Mouse (Mus musculus) T-helper 1 cell (primary cell): ENCODE results near the gene Rftn1.

Experiments used
- in situ Hi-C: fragments of 300-600 bp; cut with MboI, MseI; formaldehyde crosslinking; loops from one replicate; pipeline ENCODE4 v1.15.1; 2025; ENCODE audit warnings: high pct_unique_total_duplicates

Rftn1 gene

DNA sequence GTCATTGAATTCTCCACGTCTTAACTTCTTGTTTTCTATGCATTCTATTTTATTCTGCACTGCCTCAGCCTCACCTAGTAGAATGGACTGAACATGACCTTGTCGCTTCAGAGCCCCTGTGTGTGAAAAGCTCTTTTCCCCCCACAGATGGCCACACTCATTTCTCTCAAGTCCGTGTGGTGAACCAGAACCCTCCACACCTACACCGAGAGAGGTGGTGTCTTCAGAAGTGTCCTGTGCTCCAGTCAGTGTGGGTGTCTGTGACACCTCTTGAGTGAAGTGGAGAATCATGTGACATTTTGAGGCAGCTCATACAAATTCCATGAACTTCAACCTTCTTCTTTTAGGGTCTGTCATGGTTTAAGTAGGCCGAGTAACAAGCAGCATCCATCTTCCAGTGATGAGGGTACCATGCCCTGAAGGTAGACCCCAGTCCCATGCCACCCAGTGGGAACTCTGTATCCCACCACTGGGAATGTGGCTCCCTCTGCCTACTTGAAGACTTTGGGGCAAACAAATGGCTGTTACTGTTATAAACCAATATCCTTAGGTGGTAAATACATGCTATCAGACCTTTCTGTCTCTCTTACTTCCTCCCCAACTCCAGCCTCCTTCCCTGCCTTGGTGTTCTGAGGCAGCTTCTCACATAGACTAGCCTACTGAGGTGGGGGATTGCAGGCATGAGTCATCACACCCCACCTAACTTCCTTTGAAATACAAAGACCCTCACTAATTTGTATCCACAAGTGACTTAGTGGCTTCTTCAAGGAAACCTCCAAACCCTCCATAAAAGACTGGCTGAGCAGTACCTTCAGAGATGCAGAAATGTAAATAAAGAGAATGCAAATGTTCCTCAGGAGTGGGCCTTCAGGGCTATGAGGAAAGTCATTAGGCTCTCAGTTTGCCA is 122.4 kb downstream of the Rftn1 start:
- in situ Hi-C loops, result no loop called here

DNA sequence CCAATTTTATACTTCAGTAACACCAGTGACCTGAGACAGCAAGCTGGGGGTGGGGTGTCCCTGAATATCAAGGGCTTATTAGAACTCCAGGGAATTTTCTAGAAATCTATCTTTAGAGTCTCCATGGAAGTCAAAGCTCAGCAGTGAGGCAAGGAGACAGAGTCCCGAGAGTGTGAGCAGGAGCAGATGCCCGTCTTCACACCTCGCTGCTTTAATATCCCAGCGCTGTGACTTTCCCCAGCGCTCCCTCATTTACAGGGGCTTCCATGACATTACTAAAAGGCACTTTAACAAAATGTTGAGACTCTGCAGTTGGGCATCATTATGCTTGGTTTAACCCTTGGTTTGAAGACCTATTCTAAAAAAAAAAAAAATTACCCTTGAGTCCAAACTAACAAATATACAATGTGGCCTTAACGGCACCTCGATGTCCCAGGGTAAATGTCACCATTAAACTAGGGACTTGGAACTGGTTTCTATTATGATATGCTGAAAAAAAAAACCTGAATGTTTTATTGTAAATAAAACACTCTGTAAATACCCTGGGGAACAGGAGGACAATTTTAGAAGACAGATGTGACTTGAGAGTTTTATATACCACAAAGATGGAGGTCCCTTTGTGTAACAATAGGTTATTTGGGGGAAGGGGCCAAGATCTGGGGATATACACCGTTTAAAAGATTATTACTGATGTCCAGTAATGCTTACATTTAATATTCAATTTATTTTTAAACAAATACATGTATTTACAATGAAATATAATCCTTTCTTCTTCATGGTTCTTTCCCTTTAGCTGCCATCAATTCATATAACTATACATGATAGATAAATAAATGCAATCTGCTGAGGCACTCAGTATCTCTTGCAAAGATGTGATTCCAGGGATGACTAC is 123.4 kb downstream of the Rftn1 start:
- in situ Hi-C loops, result no loop called here

DNA sequence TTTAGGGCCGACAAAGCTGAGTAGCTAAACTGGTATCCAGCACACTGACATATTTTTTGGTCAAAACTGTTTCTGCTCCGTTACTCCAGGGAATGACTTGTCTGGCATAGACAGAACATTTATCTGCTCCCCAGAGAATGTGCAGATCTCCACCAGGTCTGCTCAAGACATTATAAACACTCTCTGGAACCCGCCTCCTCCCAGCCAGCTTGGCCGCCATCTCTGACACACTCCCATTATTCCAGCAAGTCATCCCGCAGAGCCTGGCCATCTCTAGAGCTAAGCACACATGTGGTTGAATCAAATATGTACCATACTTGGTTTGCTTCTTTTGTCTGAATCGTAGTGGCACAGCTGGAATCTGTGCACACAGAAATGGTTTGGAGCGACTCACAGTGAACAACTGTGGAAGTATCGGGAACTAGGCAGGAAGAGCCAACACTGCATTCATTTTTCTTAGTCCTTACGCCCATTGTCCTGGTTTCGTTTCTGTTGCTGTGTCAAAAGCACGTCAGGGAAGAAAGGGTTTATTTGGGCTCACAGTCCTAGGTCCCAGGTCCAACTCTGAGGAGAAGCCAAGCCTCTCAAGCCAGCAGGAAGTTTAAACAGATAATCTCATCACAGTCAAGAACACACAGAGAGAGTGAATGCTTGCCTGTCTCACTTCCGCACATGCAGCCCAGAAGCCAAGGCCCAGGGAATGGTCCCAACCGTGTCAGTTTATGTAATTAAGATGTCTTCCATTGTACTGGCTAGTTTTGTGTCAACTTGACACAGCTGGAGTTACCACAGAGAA is 126.4 kb downstream of the Rftn1 start:
- in situ Hi-C loops, result no loop called here

DNA sequence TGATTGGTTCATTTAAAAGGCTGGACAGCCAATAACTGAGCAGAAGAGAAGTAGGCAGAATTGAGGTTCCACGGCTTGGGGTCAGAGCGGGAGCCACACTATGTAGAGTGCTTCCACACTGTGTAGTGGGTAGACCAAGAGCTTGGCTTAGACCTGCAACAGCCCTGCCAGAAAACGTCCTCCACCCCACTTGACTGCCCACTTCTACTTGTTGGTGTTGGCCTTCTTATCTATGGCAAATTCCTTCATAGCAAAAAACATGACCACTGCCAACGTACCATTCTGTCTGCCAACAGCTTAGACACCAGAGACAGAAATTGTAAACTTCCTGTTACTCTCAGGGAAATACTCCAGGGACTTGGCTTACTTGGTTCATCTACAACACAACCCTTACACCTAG is 127.8 kb downstream of the Rftn1 start:
- in situ Hi-C loops, result no loop called here

DNA sequence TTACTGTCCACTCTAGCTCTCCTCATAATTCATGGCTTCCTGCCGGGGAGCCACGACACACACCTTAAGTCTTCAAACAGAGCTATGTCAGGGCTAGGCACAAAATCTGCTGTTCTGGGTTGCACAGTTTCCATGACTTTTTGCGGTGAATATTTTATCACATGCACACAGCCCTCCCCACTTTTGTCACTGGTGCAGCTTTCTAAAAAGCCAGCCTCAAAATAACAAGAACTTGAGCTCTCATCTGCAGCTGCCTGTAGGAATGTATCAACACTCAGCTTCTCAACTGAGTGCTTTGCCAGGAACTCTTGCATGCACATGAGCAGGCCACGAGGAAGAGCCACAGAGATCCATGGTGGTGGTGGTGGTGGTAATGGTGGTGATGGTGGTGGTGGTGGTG is 129.0 kb downstream of the Rftn1 start:
- in situ Hi-C loops, result no loop called here

DNA sequence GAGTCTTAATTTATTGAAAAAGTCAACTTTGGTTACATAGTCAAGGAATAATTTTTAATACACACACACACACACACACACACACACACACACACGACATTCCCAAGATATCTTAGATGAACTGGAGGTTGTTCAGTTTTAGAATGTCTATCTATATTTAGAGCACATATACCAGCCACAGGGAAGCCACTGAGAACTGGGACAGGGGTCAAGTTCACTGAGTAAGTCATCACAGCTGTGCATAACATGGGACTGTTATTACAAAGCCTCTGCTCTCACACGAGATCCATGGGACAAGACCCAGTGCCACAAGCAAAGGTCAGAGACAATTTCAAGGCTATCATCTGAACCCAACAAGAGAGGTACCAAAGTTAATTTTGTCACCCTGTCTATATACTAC is 130.3 kb downstream of the Rftn1 start:
- in situ Hi-C loops, result no loop called here

DNA sequence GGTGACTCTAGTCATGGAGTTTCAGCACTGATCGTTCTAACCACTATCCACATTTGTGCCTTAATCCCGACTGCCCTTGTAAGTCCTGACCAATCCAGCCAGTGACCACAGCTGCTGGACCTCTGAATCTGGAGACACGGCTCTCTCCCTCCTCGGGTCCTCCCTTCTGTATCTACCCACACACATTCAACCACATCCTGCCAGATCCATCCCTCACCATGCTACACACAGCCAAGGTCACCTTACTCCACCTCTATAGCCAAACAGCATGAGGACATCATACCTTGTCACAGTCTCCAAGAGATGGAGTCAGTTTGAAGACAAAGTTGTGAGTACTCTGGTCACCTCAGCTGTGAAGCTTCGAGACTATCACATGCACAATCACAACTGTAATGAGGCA is 131.1 kb downstream of the Rftn1 start:
- in situ Hi-C loops, result no loop called here

DNA sequence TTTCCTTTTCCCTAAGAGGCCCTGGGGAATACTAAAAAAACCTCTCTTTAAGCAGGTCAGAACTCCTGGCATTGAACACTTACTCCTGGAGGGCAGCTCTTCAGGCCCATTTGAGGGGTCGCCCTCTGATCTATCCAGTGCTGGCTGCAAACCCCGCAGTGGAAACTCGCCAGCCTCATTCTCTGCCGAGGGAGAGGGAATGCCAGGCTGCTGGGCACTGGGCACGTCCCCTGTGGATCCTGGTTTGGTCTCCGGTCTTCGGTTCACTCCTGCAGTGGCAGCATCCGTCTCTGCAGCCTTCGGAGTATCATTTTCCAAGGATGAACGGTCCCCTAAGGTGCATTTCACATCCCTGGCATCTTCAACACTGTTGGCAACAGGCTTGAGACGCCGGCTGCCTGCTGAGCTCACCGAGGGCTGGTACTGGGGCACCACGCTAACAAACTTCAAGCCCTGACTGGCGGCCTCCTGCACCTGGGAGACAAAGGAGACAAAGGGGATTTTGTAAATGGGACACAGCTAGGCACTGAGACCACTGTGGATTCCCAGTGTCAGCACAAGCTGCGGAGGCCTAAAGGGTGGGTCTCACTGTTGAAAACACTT is 135.2 kb downstream of the Rftn1 start:
- in situ Hi-C loops, result no loop called here

DNA sequence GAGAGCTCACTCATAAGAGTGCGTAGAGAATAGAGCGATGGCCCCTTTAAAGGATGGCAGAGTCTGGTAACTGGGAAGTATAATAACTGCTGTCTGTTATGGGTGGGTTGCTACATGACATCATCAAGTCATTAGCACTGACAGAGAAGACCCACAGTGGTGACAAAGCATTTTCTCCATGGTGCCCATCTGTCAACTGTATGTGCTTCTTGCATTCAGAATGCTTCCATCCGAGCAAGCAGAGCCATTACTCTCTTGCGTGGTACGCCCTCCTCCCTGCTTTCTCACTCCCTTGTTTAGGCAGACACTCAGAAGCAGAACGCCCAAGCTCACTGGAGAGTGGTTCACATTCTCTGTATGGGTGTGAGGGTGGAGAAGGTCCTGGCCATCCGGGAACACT is 135.9 kb downstream of the Rftn1 start:
- in situ Hi-C loops, result no loop called here

DNA sequence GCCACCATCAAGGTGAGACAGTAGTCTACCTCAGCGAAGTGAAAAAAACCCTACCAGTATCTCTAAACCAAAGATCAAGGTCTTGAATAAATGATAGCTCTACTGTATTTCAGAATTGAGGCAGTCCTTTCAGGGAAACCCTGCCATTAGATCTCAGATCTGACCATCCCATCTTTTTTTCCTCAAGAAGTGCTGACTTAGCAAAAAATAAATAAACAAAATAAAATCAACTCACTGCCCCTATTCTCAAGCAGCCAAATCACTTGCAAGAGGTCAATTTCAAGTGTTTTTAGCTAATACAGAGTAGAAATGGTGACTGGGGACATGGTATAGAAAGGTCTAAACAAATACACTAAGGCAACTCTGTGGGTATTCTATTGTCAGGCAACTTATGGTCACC is 136.5 kb downstream of the Rftn1 start:
- in situ Hi-C loops, result no loop called here

DNA sequence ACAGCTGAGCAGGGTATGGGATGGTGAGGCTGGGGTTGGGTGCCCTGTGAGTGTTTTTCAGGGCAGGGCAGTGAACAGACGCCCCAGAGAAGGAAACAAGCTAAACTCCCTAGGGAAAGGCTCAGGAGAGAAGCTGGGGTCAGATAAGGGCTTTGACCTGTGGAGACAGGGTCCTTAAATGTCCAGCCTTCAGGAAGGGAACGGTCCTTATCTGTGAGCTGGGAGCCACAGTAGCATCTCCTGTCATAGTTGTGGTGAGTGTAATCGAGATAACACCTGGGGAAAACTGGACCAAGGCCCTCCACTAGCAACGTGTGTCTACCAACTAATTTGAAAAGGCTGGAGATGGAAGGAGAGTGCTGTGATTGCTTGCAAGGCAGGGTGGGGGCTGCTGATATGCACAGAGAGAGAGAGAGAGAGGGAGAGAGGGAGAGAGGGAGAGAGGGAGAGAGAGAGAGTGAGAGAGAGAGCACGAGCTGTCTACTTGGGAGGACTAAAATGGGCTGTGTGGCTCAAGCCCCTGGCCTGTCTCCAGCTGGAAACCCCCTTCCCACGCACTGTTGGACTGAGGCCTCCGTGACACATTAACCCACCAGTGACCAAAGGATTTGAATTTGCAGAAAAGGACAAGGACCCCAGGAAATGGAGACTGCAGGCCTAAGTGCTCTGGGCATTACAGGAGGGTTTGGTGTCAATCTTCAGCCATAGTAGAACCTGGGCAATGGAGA is 137.6 kb downstream of the Rftn1 start:
- in situ Hi-C loops, result no loop called here

DNA sequence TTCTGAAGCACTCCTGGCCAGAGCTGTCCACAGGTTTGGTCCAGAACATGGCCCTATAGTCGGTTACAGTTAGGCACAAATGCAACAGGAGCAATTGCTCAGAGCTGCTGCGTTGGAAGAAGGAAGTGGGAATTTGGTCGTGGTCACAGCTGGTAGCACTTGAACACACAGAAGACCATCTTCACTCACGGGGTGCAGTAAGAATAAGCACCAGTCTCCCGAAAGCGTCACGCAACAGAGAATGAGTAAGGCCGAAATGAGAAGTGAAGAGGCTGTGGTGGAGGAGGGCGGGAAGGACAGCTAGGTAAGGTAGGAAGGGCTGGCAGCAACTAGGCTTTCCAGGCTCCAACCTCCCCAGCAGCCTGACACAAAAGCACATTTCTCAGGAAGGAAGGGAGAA is 140.0 kb downstream of the Rftn1 start:
- in situ Hi-C loops, result no loop called here

DNA sequence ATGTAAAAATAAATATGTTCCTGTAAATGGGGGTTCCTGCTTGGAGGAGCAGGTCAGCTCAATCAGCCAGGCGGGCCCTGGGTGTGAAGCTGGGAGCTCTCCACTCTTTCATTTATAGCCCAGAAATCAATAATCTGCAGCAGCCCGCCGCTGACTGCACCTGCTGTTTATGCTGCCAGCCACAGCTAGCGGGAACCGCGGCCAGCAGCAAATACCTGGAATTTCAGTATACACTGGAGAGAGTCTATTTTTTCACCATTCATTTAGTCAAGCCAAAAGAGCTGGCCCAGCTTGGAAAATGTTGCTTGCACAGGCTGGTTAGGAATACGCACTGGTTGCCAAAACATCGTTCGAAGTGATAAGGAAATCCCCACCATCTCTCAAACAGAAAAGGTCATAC is 142.3 kb downstream of the Rftn1 start:
- in situ Hi-C loops, result no loop called here

DNA sequence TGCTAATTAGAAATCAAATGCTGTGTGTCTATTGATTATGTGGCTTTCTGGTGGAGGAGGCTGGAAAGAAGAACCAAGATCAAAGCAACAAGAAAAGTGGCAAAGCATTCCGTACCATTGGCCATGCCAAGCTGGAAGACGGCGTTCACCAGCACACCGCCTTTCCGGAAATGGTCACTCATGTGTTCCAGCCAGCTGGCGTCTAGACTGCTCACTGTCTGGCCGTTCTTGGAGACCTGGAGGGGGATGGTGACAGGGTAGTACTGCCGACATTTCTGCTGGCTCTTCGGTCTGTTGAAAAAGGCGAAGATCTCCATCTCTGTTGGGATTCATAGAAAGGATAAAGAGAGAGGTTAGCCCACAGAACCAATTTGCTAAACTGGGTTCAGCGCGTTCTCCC is 143.3 kb downstream of the Rftn1 start:
- in situ Hi-C loops, result no loop called here

DNA sequence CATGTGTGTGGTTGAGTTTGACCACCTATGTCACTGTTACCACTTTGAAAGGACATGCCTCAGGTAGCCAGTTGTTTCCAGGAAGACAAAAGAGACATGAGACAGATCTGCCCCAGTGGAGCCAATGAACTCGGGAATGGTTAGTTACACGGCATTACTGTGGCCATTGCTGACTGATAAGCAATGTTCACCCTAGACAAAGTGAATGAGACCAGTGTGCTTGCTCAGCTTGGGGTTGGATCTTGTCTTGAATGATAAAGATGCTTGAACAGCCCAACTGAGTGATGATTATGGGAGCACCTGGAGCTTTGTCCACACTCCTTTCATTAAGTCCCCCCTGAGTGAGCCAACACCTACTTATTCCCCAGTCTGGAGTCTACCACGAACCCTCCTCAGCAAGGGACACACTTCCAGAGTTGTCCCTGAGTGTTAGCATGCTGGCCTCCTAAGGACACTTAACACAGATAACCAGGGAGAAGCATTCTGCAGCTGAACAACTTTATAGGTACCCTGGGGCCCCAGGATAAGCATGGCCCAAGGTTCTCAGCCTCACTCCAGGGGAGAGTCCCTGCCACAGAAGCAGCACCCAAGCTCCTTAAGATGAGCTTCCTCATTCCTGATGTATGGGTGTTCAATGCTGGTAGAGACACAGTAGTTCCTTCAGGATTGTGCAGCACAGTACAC is 149.6 kb downstream of the Rftn1 start:
- in situ Hi-C loops, result no loop called here

DNA sequence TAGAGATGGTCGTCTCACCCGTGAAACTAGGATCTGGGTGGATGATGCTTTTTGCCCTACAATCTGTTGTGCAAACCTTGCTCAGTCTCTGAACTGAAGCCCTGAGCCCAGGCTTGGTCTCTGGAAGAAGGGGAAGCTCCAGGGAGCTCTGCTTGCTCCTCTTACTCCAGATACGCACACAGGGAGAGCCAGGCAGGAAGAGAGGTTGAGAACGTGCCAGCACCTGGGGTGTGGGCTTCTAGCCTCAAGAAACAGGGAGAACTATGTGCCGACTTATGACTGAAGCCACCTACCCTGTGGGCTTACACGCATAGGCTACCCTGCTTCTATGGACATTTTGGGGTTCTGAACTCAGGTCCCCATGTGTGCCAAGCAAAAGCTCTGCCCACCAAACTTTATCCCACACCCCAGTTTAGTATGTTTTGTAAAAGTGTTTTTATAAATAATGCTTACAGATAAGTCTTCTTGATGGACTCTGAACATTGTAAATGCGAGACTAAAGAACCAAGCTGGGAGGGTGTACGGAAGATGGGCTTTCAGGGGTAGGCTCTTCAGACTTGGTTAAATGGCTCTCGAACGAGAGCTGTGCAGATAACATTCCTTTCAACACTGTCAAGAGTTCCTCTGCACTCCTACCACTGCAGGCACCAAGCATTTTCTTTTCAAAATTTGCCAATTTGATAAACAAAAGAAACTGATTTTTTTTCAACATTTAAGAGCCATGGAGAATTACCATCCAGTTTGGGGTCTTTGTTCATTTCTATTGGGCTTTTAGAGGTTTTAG is 152.4 kb downstream of the Rftn1 start:
- in situ Hi-C loops, result no loop called here

DNA sequence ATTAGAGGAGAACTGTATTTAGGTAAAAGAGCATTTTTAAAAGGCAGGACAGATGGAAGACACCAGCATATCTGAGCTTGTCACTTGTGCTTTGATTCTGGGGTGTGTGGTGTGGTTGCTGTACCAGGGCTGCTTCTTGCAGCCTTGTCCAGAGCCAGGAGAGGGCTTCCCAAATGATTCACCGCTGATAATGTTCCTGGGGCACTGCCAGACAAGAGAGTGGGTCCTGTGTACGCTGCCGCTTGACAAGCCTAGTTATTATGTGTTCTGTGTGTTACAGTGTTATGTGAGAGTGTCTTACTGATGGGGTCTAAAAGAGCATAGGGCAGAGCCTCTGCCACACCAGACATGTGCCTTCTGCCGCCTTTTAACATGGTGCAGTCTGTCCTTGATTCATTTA is 153.1 kb downstream of the Rftn1 start:
- in situ Hi-C loops, result no loop called here

DNA sequence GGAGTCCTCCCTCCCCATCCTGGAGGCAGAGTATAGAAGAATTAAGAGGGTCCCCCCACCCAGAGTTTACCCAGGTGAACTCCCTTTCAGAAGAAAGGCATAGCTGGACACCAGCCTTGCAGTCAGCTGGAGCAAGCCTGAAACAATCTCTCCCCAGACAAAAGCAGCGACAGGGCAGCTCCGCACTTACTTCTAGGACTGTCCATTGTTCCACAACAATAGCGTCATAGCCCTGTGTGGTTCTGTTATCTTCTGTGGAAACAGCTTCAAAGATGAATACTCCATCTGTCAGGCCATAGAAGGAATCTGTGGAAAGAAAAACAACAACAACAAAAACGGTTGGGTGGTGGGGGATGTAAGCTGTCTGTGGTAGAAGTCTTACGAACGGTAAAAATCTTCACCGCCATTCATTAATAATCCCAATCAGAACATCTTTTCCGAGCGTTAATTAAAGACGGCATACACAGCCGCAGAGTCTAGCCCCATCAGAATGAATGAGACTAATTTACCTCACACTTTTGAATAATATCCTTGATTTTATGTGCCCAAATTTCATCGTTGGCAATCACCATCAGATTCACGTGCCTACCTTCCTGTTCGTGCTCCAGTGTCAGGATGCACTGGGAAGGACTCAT is 153.6 kb downstream of the Rftn1 start:
- in situ Hi-C loops, result no loop called here

DNA sequence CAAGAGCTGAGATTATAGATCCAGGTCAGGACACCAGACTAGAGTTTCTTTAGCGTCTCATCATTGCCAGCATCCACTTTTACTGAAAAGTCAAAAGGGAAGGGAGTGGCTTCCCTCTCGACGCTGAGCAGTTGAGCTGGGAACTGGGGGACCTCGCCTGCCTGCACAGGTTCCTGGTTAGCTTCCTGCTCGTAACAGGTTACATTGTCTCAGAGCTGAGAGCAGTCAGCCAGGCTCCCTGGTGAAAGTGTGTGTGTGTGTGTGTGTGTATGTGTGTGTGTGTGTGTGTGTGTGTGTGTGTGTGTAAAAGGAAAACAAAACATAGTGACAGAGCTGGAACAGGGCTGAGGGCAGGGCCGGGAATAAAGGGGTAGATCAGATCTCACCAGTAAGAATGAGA is 156.8 kb downstream of the Rftn1 start:
- in situ Hi-C loops, result no loop called here
